Mouse (Mus musculus): ENCODE measurements at regions not wholly inside any gene's neighbourhood (a gene's known extent, or its start where the extent isn't known, plus 50 kb on each side); places are given as distances from the start of the nearest gene placed in this dataset.

DNA sequence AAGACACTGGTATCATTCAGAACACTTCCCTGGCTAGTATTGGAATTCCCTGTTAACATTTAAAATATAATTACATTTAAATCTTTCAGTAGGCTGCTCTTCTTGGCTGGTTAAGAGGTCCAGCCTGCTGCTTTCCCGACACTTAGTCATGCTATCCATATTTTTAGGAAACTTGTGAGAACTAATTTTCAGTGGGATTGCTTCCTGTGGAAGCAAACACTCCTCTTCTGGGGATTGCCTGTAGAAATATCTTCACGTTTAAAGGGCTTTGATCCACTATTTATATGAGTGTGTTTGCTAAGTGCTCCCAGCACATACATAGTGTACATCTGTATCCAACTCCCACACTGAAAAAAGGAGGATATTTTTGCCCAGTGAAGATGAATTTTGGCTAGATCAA lies 761.8 kb upstream of the Cdh12 start:
- no peak for TF ChIP-seq POLR2A (IDR thresholded peaks at IDR 0.05; ENCODE audit: borderline replicate concordance, extremely low read depth, insufficient read depth, insufficient read length, poor library complexity, severe bottlenecking)
- no peak for TF ChIP-seq CTCF (IDR thresholded peaks at IDR 0.05; ENCODE audit: borderline replicate concordance, extremely low read depth, insufficient read depth, insufficient read length)
